In the genomic region with DNA sequence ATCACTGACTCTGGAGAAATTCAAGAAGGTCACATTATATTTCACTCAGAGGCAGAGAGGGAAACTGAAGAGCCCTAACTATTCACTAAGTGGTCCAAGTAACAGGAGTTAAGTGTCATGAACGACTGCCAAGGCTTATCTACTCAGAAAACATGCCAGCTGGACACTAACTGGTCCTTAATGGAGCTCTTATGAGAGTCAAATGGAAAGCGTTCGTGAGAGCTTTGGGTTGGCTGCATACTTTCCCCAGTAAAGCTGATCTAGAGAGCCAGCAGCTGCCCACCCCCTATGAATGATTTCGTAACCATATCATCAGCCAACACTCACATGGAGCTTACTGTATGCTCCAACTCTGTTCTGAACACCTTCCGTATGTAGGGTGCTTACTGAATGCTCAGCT, we compare ENCODE assay signal across 32 mouse cellular contexts. TPM values are rescaled to one million over a fixed set of nuclear protein-coding genes. Genes with fewer than 3 reads are reported as not detected.
DNase-seq lines count a peak whose midpoint lies in the region; ATAC-seq and TF ChIP-seq lines count a peak whose summit lies in the region.
"Had no signal": no experiment of that assay in that cellular context is flagged by ENCODE, and none has a peak within 500 bp of the region (broad histone marks: within the 10 kb centered on the region; RNA-seq: fewer than 3 reads in every experiment).

No protein-coding gene starts in this region.

- H3K4me3 ChIP-seq in heart, embryonic 11.5 days (ENCODE audit: low read depth, low read length): no peak overlapping the region
- no peak overlapping the region for H3K4me3 ChIP-seq in lung, adult 2 months (replicated peaks; ENCODE audit: extremely low read depth, low read depth, low read length)
- H3K4me3 ChIP-seq: embryonic facial prominence, embryonic 15.5 days; hindbrain, embryonic 12.5 days; kidney, embryonic 15.5 days; limb, embryonic 13.5 days; liver, embryonic 12.5 days; myocyte; neural tube, embryonic 13.5 days; stomach, embryonic 15.5 days had no signal

- no peak overlapping the region for H3K4me2 ChIP-seq in heart, embryonic 11.5 days
- H3K4me2 ChIP-seq: embryonic facial prominence, embryonic 15.5 days; hindbrain, embryonic 12.5 days; kidney, embryonic 15.5 days; limb, embryonic 13.5 days; liver, embryonic 12.5 days; neural tube, embryonic 13.5 days; stomach, embryonic 15.5 days had no signal

- no peak for TF ChIP-seq CTCF in lung, adult 2 months (IDR thresholded peaks at IDR 0.05; ENCODE audit: insufficient read depth, low read length)

- peak; percentile 24 to 31 for DNase-seq in heart, adult 18-20 months
- DNase-seq in adipocyte (ENCODE audit: low spot score): peak; percentile 23
- DNase-seq in lung, adult 2 months: peak; percentile 36
- peak; percentile 56 for DNase-seq in lung, postnatal 14 days
- no peak for DNase-seq in adrenal gland, adult 2 months
- DNase-seq in thymus, postnatal 4 days: no peak
- no peak for DNase-seq in retina, postnatal 1 day
- DNase-seq: adrenal gland, postnatal 10 days; cerebellum, adult 8-10 months; cerebellum, postnatal 36 days; embryo, embryonic 11 days; gastrocnemius, postnatal 25 days; kidney, adult 11 months; kidney, postnatal 36 days; right cerebral cortex, postnatal 4 days; thymus, postnatal 36 days had no signal

- no peak for TF ChIP-seq POLR2A in lung, adult 2 months (IDR thresholded peaks at IDR 0.05; ENCODE audit: borderline replicate concordance, extremely low read depth, low read depth, low read length)

- no peak overlapping the region for H3K9ac ChIP-seq in heart, embryonic 11.5 days (ENCODE audit: low read depth, low read length)
- H3K9ac ChIP-seq: embryonic facial prominence, embryonic 15.5 days; hindbrain, embryonic 12.5 days; kidney, embryonic 15.5 days; limb, embryonic 13.5 days; liver, embryonic 12.5 days; neural tube, embryonic 13.5 days; stomach, embryonic 15.5 days had no signal

- H3K27ac ChIP-seq in heart, embryonic 11.5 days (ENCODE audit: low read depth, low read length): no peak overlapping the region
- H3K27ac ChIP-seq: embryonic facial prominence, embryonic 15.5 days; hindbrain, embryonic 12.5 days; kidney, embryonic 15.5 days; limb, embryonic 13.5 days; liver, embryonic 12.5 days; macrophage; neural tube, embryonic 13.5 days; stomach, embryonic 15.5 days had no signal

- no peaks in the 10 kb centered on the region for H3K9me3 ChIP-seq in heart, embryonic 11.5 days (replicated peaks; ENCODE audit: control insufficient read depth, low read length)
- H3K9me3 ChIP-seq: embryonic facial prominence, embryonic 15.5 days; hindbrain, embryonic 12.5 days; kidney, embryonic 15.5 days; limb, embryonic 13.5 days; liver, embryonic 12.5 days; neural tube, embryonic 13.5 days; stomach, embryonic 15.5 days had no signal

- ATAC-seq in heart, embryonic 11.5 days (replicated peaks; ENCODE audit: insufficient number of reproducible peaks, low FRiP score, low TSS enrichment): no peak
- ATAC-seq: CD4-positive, CD25-positive, alpha-beta regulatory T cell, adult 4 months; forebrain, embryonic 16.5 days; liver, embryonic 12.5 days; midbrain, embryonic 16.5 days; Patski had no signal

- H3K4me1 ChIP-seq in heart, embryonic 11.5 days (ENCODE audit: control insufficient read depth, insufficient read depth, low read length): no peaks in the 10 kb centered on the region
- no peaks in the 10 kb centered on the region for H3K4me1 ChIP-seq in lung, adult 2 months (ENCODE audit: control insufficient read depth, insufficient read depth, low read length)
- H3K4me1 ChIP-seq: embryonic facial prominence, embryonic 15.5 days; hindbrain, embryonic 12.5 days; kidney, embryonic 15.5 days; limb, embryonic 13.5 days; liver, embryonic 12.5 days; neural tube, embryonic 13.5 days; stomach, embryonic 15.5 days had no signal

- H3K27me3 ChIP-seq in heart, embryonic 11.5 days (ENCODE audit: control insufficient read depth, insufficient read depth, low read length): no peaks in the 10 kb centered on the region
- H3K27me3 ChIP-seq: embryonic facial prominence, embryonic 15.5 days; hindbrain, embryonic 12.5 days; kidney, embryonic 15.5 days; limb, embryonic 13.5 days; liver, embryonic 12.5 days; neural tube, embryonic 13.5 days; stomach, embryonic 15.5 days had no signal

- WGBS in heart, embryonic 11.5 days (ENCODE audit: insufficient replicate concordance): 51% methylated on average over 5 of the region's 5 CpGs
- WGBS in lung, adult 2 months: 35% methylated on average over 5 of the region's 5 CpGs

- H3K36me3 ChIP-seq in heart, embryonic 11.5 days (ENCODE audit: control insufficient read depth, insufficient read depth, low read length): no peaks in the 10 kb centered on the region
- H3K36me3 ChIP-seq: embryonic facial prominence, embryonic 15.5 days; hindbrain, embryonic 12.5 days; kidney, embryonic 15.5 days; limb, embryonic 13.5 days; liver, embryonic 12.5 days; neural tube, embryonic 13.5 days; stomach, embryonic 15.5 days had no signal

RNA-seq across cellular contexts. Expression of gene Tmem237, which starts 14.2 kb away (rescaled TPM):
- total RNA-seq in heart, adult 18-20 months (2021): 1 to 10 TPM; 3.6 to 4.6 TPM
- 20.3 and 21.0 TPM in 2 replicates for polyA plus RNA-seq in heart, embryonic 11.5 days (2014; fragmentation: Nextera tagmentation; extraction: Ambion mirVana)
- 5.5 and 10.9 TPM in 2 replicates for polyA plus RNA-seq in lung, adult 2 months (2012; rRNA removed)
- total RNA-seq in adrenal gland, adult 2 months (2021): 10 to 100 TPM; 18.1 to 25.8 TPM
- polyA plus RNA-seq in adrenal gland, adult 2 months (2012; rRNA removed): 1.8 and 2.1 TPM in 2 replicates

RNA-seq across cellular contexts. Expression of gene Mpp4, which starts 28.8 kb away (rescaled TPM):
- total RNA-seq in heart, adult 18-20 months (2021): under 1 TPM; 0.10 to 0.15 TPM
- polyA plus RNA-seq in heart, embryonic 11.5 days (2014; fragmentation: Nextera tagmentation; extraction: Ambion mirVana): 0.53 and 0.55 TPM in 2 replicates
- 0.93 and 0.97 TPM in 2 replicates for polyA plus RNA-seq in lung, adult 2 months (2012; rRNA removed)
- total RNA-seq in adrenal gland, adult 2 months (2021): under 1 TPM in 1 of 2 experiments, not detected in 1; 0.37 TPM
- 0.51 and 0.62 TPM in 2 replicates for polyA plus RNA-seq in adrenal gland, adult 2 months (2012; rRNA removed)
- polyA plus RNA-seq: CD4-positive, CD25-positive, alpha-beta regulatory T cell, adult 4 months had no signal

RNA-seq across cellular contexts. Expression of gene C2cd6, which starts 39.7 kb away (rescaled TPM):
- not detected for total RNA-seq in heart, adult 18-20 months (2021)
- not detected in 2 replicates for polyA plus RNA-seq in heart, embryonic 11.5 days (2014; fragmentation: Nextera tagmentation; extraction: Ambion mirVana)
- polyA plus RNA-seq in lung, adult 2 months (2012; rRNA removed): not detected in 2 replicates
- not detected for total RNA-seq in adrenal gland, adult 2 months (2021)
- polyA plus RNA-seq in adrenal gland, adult 2 months (2012; rRNA removed): not detected in 2 replicates
- total RNA-seq: adrenal gland, postnatal 10 days; gastrocnemius, postnatal 25 days; layer of hippocampus, adult 8-10 months; left cerebral cortex, postnatal 25 days had no signal
- polyA plus RNA-seq: embryonic facial prominence, embryonic 15.5 days; forebrain, embryonic 16.5 days; hindbrain, embryonic 12.5 days; kidney, embryonic 15.5 days; limb, embryonic 13.5 days; liver, embryonic 12.5 days; macrophage; midbrain, embryonic 16.5 days; myocyte; neural tube, embryonic 13.5 days; Patski; stomach, embryonic 15.5 days had no signal

Comparison
In these comparisons a context has a peak if more than half of its experiments do, and no peak if none do; other contexts are left out.
1. DNase-seq: peak in heart, adult 18-20 months (2 of 2), adipocyte (single experiment), lung, adult 2 months (single experiment) and lung, postnatal 14 days (single experiment); none in adrenal gland, adult 2 months (single experiment), thymus, postnatal 4 days (single experiment) and retina, postnatal 1 day (single experiment).